Mouse (Mus musculus) spleen, adult 2 months (tissue): ENCODE measurements at regions not wholly inside any gene's neighbourhood (a gene's known extent, or its start where the extent isn't known, plus 50 kb on each side); places are given as distances from the start of the nearest gene placed in this dataset.

ENCODE experiments used
- DNase-seq, 2 experiments: peaks; one replicate each; pipeline versions ENCODE4 v3.0.0 to v3.0.0-alpha.2; 2012 to 2021; ENCODE audit warnings: low spot score in 2 of 2, low read depth in 1 of 2
- H3K27ac ChIP-seq: fragments of 200-500 bp; 2 replicates; pipeline ENCODE4 v1.5.1; 2012; ENCODE audit warnings: low read length, inconsistent platforms; ENCODE audit not compliant: insufficient read depth
- H3K27me3 ChIP-seq: fragments of 200-500 bp; 2 replicates; pipeline ENCODE4 v1.6.1; 2012; ENCODE audit warnings: mild to moderate bottlenecking, moderate library complexity, low read length, inconsistent platforms; ENCODE audit not compliant: control insufficient read depth, insufficient read depth
- H3K36me3 ChIP-seq: fragments of 200-500 bp; 2 replicates; pipeline ENCODE4 v1.6.1; 2012; ENCODE audit warnings: mild to moderate bottlenecking, low read length, inconsistent platforms; ENCODE audit not compliant: control insufficient read depth, insufficient read depth
- H3K4me1 ChIP-seq: fragments of 200-500 bp; 2 replicates; pipeline ENCODE4 v1.6.1; 2011; ENCODE audit warnings: inconsistent platforms; ENCODE audit not compliant: control insufficient read depth, insufficient read depth, insufficient read length
- H3K4me3 ChIP-seq: fragments of 200-500 bp; 2 replicates; pipeline ENCODE4 v1.5.1; 2011; ENCODE audit warnings: mild to moderate bottlenecking, inconsistent platforms; ENCODE audit not compliant: insufficient read depth, insufficient read length; ENCODE audit errors: extremely low read depth
- CTCF ChIP-seq: fragments of 200-500 bp; IDR thresholded peaks from 2 replicates; pipeline ENCODE4 v1.5.1; 2011; ENCODE audit warnings: mild to moderate bottlenecking, inconsistent platforms; ENCODE audit not compliant: insufficient read depth, insufficient read length, insufficient replicate concordance; ENCODE audit errors: extremely low read depth
- POLR2A ChIP-seq: fragments of 200-500 bp; IDR thresholded peaks from 2 replicates; pipeline ENCODE4 v1.6.1; 2011; ENCODE audit warnings: low read depth, low read length, inconsistent platforms
- WGBS: fragments of 180-500 bp; shearing (Covaris S2); methylation state at CpG from one replicate; pipeline ENCODE4 v1.1.7; 2018; 5-methylcytosine and 5-hydroxymethylcytosine counted together

DNA sequence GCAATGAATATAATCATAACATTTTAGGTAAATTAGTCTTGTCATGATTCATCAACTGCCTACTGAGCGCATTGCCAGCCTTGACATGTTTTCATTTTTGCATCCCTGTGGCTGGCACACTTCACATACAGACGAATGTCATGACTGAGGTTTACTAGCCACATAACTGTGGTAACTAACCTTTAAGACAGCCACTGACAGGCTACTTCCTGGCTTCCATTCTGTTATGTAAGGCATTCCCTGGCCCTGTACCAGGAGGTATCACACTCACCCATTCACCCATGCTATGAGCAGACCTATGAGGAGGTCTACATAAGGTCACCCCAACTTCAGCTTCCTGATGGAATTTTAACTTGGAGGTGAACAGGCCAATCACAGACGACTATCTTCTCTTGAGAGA is 212.8 kb downstream of the Gm12728 start:
- H3K27ac ChIP-seq: no peak overlapping the region
- no peaks in the 10 kb centered on the region for H3K36me3 ChIP-seq
- no peak for DNase-seq
- TF ChIP-seq CTCF: no peak
- no peak for TF ChIP-seq POLR2A
- no peaks in the 10 kb centered on the region for H3K4me1 ChIP-seq
- no peaks in the 10 kb centered on the region for H3K27me3 ChIP-seq
- 63% methylated on average over 3 of the region's 3 CpGs for WGBS
- no peak overlapping the region for H3K4me3 ChIP-seq

DNA sequence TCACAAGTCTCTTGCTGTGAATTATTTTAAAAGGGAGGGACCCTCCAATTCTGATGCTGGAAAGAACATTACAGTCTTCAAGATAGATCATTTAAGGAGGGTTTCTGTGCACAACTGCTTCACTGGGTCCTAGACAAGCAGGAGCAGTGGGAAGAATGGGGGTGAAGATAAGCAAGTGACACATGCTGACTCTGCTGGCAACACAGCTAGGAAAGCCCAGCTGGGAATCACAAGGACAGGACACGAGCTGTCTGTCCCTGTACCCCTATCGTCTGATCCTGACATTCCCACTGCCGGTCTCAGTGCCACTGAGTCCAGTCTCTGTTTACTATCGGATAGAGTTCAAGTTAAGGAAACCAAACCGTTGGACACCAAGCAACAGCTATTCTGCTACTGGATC is 216.3 kb downstream of the Gm12728 start:
- TF ChIP-seq POLR2A: no peak
- TF ChIP-seq CTCF: no peak
- Histone ChIP-seq H3K4me1 (no peaks in the 10 kb centered on the region), H3K4me3 (no peak overlapping the region), H3K36me3 (no peaks in the 10 kb centered on the region), H3K27me3 (no peaks in the 10 kb centered on the region), H3K27ac (no peak overlapping the region)
- DNase-seq: no peak
- WGBS: 89% methylated on average over 5 of the region's 5 CpGs

DNA sequence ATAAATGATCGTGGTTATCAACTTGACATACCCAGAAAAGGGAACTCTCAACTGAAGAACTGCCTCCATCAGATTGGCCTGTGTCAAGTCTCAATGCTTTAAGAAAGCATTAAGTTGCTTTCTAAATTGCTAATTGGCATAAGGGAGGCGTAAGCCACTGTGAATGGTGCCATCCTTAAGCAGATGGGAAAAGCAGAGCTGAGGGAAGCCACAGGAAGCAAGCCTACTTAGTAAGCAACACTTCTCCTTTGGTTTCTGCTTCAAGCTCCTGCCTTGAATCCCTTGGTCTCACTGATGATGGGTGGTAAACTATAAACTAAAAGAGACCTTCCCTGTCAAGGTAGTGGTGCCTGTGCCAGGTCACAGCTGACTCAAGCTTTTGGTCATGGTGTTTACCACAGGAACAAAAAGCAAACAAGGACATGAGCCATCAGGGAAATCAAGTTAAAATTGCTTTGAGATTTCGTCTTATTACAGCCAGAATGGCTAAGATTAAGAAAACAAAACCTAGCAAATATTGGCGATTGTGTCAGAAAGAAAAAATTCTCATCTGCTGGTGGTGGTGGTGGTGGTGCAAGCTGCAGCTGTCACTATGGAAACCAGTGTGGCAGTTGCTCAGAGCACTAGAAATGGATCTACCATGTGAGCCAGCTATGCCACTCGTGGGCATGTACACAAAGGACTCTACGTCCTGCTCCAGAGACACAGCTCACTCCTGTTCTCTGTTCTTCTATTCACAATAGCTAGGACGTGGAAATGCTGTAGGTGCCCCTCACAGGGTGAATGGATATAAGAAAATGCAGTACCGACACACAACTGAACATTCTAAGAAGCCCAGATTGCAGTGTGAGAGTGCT is 217.9 kb downstream of the Gm12728 start:
- H3K36me3 ChIP-seq: no peaks in the 10 kb centered on the region
- WGBS: 66% methylated on average over 8 of the region's 8 CpGs
- H3K27me3 ChIP-seq: no peaks in the 10 kb centered on the region
- TF ChIP-seq POLR2A (no peak), CTCF (no peak)
- DNase-seq: no peak
- H3K27ac ChIP-seq: no peak overlapping the region
- no peak overlapping the region for H3K4me3 ChIP-seq
- H3K4me1 ChIP-seq: no peaks in the 10 kb centered on the region

DNA sequence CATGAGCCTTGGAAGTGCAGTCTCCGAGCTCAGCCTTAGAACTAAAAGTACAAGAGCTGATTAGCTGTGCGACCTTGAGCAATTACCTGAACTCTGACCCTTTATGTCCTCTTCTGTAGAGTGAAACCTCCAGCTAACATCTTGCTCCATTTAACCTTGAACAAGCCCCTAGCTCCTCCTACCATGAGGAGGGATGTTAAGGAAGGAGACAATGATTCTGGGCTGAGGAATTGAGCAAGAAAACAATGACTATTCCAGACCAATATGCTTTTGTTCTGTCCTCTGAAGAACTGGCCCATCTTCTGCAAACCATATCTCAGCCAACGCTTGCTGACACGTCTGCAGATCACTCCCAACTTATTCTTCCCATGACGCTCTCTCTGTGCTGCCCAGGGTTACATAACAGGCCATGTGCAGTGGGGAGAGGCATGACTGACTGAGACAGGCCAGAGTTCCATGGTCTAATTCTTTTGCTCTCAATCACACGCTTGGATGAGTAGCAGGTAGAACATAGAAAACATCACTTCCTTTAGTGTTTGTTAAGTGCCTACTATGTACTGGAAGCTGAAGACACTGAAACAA is 227.5 kb downstream of the Gm12728 start:
- no peak for TF ChIP-seq POLR2A
- TF ChIP-seq CTCF: no peak
- no peaks in the 10 kb centered on the region for H3K4me1 ChIP-seq
- H3K36me3 ChIP-seq: no peaks in the 10 kb centered on the region
- no peaks in the 10 kb centered on the region for H3K27me3 ChIP-seq
- H3K27ac ChIP-seq: no peak overlapping the region
- 85% methylated on average over 6 of the region's 6 CpGs for WGBS
- no peak for DNase-seq
- no peak overlapping the region for H3K4me3 ChIP-seq

DNA sequence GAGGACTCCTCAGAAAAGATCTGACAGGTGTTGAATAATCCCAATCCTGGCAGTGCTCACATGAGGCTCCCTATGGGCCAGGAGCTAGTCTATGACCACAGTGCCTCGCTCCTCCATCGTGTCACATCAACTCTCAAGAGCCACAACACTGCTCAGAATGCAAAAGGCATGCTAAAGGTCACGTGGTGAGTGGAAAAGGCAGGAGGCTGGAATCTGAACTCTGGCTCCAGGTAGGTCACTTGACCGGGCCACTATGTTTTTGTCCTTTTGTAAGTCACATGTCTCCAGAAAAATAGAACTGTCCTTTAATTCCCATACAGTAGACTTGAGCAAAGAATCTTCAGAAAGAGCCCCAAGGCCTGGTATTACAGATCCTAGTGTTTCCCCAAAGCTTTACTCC is 229.3 kb downstream of the Gm12728 start:
- no peaks in the 10 kb centered on the region for H3K4me1 ChIP-seq
- H3K36me3 ChIP-seq: no peaks in the 10 kb centered on the region
- 81% methylated on average over 4 of the region's 4 CpGs for WGBS
- no peak for TF ChIP-seq CTCF
- TF ChIP-seq POLR2A: no peak
- H3K4me3 ChIP-seq: no peak overlapping the region
- DNase-seq: no peak
- no peak overlapping the region for H3K27ac ChIP-seq
- H3K27me3 ChIP-seq: no peaks in the 10 kb centered on the region

DNA sequence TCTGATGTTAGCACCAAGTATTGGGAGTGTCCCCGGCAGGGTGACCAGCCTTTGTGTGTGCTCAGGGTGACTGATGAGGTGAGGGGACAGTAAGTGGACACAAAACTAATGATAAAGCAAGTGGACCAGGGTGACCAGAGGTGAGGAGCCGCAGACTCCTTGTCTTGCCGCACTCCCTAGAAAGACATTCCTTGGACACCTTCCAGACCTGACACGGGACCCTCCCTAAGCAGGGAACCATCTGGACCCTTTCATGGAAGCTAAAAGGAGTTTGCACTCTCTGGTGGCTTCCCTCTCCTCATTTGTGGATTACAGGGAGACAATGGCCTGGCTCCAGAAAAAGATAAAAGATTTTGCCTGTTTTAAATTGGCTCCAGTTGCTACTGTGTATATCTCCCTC is 230.7 kb downstream of the Gm12728 start:
- TF ChIP-seq CTCF (no peak), POLR2A (no peak)

DNA sequence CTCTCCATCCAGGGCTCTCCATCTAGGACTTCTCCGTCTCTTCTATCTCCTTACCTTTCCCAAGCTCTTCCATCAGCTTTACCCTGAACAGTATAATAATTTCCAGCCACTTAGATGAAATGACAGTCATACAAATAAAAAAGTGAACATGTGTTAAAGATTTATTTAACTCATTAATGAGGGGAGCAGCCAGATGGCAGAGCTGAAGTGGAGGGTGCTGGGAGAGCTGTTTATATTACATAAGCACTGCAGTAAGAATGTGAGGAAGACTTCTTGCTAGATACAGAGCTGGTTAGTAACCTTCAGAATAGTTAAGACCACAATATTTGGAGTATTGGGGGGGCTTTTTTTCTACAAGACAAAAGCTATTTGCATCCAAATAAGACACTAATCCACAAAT is 234.9 kb downstream of the Gm12728 start:
- Histone ChIP-seq H3K4me3 (no peak overlapping the region), H3K27me3 (no peaks in the 10 kb centered on the region), H3K4me1 (no peaks in the 10 kb centered on the region), H3K27ac (no peak overlapping the region), H3K36me3 (no peaks in the 10 kb centered on the region)
- DNase-seq: no peak
- no peak for TF ChIP-seq CTCF
- TF ChIP-seq POLR2A: no peak
- WGBS: 90% methylated on average over 1 of the region's 1 CpGs

More for the DNA sequence above, 230.7 kb downstream of the Gm12728 start:
- Histone ChIP-seq H3K36me3 (no peaks in the 10 kb centered on the region), H3K27me3 (no peaks in the 10 kb centered on the region), H3K27ac (no peak overlapping the region), H3K4me1 (no peaks in the 10 kb centered on the region), H3K4me3 (no peak overlapping the region)
- DNase-seq: no peak
- WGBS: 96% methylated on average over 4 of the region's 4 CpGs
